ENCODE assay signal across 22 mouse cellular contexts in the genomic region with DNA sequence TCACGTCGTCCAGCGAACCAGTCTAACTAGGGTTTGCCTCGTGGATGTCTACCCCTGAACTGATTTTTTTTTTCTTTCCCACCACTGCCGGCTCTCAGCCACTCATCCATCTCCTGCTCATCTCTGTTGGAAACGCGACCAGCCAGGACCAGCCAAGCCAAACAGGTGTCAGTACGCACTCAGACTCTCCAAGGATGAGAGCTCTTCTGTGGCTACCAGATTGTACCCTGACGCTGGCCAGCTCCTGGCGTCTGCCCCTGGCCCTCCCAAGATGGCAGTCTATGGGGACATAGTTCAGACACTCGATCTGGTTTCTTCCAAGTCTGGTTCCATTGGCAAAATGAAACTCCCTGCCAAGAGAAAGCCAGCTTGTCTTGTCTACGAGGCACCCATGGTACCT.
A peak's percentile ranks its signal among the peaks of the same experiment; 100 is the strongest.
DNase-seq lines count a peak whose midpoint lies in the region; ATAC-seq and TF ChIP-seq lines count a peak whose summit lies in the region.
"Had no signal": no experiment of that assay in that cellular context is flagged by ENCODE, and none has a peak within 500 bp of the region (broad histone marks: within the 10 kb centered on the region; RNA-seq: fewer than 3 reads in every experiment).

No protein-coding gene starts in this region.

- no peak overlapping the region for H3K9ac ChIP-seq in heart, adult 2 months (ENCODE audit: low read depth, low read length)
- no peak overlapping the region for H3K9ac ChIP-seq in hindbrain, embryonic 13.5 days
- no peak overlapping the region for H3K9ac ChIP-seq in hindbrain, embryonic 12.5 days
- H3K9ac ChIP-seq in hindbrain, embryonic 15.5 days = no peak overlapping the region
- H3K9ac ChIP-seq: embryonic facial prominence, embryonic 15.5 days; liver, embryonic 13.5 days; midbrain, embryonic 12.5 days; neural tube, embryonic 12.5 days had no signal

- no peak for TF ChIP-seq CTCF in heart, adult 2 months (IDR thresholded peaks at IDR 0.05)

- no peaks in the 10 kb centered on the region for H3K79me2 ChIP-seq in heart, adult 2 months (replicated peaks; ENCODE audit: control insufficient read depth, insufficient read depth, low read length)

- H3K4me3 ChIP-seq in heart, embryonic 10.5 days = no peak overlapping the region
- no peak overlapping the region for H3K4me3 ChIP-seq in heart, adult 2 months
- no peak overlapping the region for H3K4me3 ChIP-seq in hindbrain, embryonic 13.5 days
- no peak overlapping the region for H3K4me3 ChIP-seq in hindbrain, embryonic 12.5 days
- H3K4me3 ChIP-seq in hindbrain, embryonic 15.5 days = no peak overlapping the region
- H3K4me3 ChIP-seq: embryonic facial prominence, embryonic 15.5 days; liver, embryonic 13.5 days; midbrain, embryonic 12.5 days; neural tube, embryonic 12.5 days had no signal

- TF ChIP-seq POLR2A in heart, adult 2 months (IDR thresholded peaks at IDR 0.05; ENCODE audit: insufficient read depth, low read depth, low read length) = no peak

- H3K27ac ChIP-seq in heart, embryonic 10.5 days = peak overlapping the region; percentile 72; the same call in 1 of the 2 replicates
- no peak overlapping the region for H3K27ac ChIP-seq in heart, adult 2 months
- peak overlapping the region; percentile 19; the same call in 1 of the 2 replicates for H3K27ac ChIP-seq in hindbrain, embryonic 13.5 days
- no peak overlapping the region for H3K27ac ChIP-seq in hindbrain, embryonic 12.5 days
- peak overlapping the region; percentile 40 for H3K27ac ChIP-seq in hindbrain, embryonic 15.5 days (replicated peaks)
- H3K27ac ChIP-seq: liver, embryonic 13.5 days; midbrain, embryonic 12.5 days; neural tube, embryonic 12.5 days had no signal

- no peak overlapping the region for H3K4me2 ChIP-seq in hindbrain, embryonic 13.5 days
- H3K4me2 ChIP-seq in hindbrain, embryonic 12.5 days (replicated peaks) = no peak overlapping the region
- no peak overlapping the region for H3K4me2 ChIP-seq in hindbrain, embryonic 15.5 days
- H3K4me2 ChIP-seq: embryonic facial prominence, embryonic 15.5 days; liver, embryonic 13.5 days; midbrain, embryonic 12.5 days had no signal

- peak; percentile 71 to 87 for DNase-seq in cerebellum, postnatal 10 days
- no peak for DNase-seq in cerebellum, adult 9-11 months
- DNase-seq in heart, embryonic 10.5 days (ENCODE audit: low spot score) = no peak
- no peak for DNase-seq in heart, adult 2 months
- no peak for DNase-seq in urinary bladder, postnatal 10 days (ENCODE audit: low spot score)
- DNase-seq: adrenal gland, postnatal 10 days; heart, postnatal 36 days; kidney, adult 8-10 months; kidney, postnatal 10 days; liver, embryonic 13.5 days; lung, adult 2 months; lung, postnatal 14 days; right cerebral cortex, postnatal 14 days; thymus, adult 2 months; thymus, postnatal 4 days had no signal

- H3K27me3 ChIP-seq in heart, embryonic 10.5 days (ENCODE audit: insufficient read depth, poor library complexity, severe bottlenecking) = no peaks in the 10 kb centered on the region
- H3K27me3 ChIP-seq in heart, adult 2 months (ENCODE audit: control insufficient read depth, insufficient read depth, low read length) = no peaks in the 10 kb centered on the region
- H3K27me3 ChIP-seq in hindbrain, embryonic 13.5 days = no peaks in the 10 kb centered on the region
- H3K27me3 ChIP-seq in hindbrain, embryonic 12.5 days = no peaks in the 10 kb centered on the region
- no peaks in the 10 kb centered on the region for H3K27me3 ChIP-seq in hindbrain, embryonic 15.5 days
- H3K27me3 ChIP-seq: embryonic facial prominence, embryonic 15.5 days; liver, embryonic 13.5 days; neural tube, embryonic 12.5 days had no signal

- no peak for ATAC-seq in hindbrain, embryonic 13.5 days (ENCODE audit: low FRiP score)
- no peak for ATAC-seq in hindbrain, embryonic 12.5 days (ENCODE audit: low FRiP score)
- ATAC-seq in hindbrain, embryonic 15.5 days (ENCODE audit: low FRiP score, low read depth) = no peak
- ATAC-seq: forebrain, embryonic 14.5 days had no signal

- H3K36me3 ChIP-seq in heart, embryonic 10.5 days = no peaks in the 10 kb centered on the region
- 0 out of 2 replicates have a peak, but pooled peaks cover under 1% of the 10 kb centered on the region for H3K36me3 ChIP-seq in heart, adult 2 months (ENCODE audit: control insufficient read depth, insufficient read depth, low read length)
- H3K36me3 ChIP-seq in hindbrain, embryonic 13.5 days = no peaks in the 10 kb centered on the region
- no peaks in the 10 kb centered on the region for H3K36me3 ChIP-seq in hindbrain, embryonic 12.5 days
- no peaks in the 10 kb centered on the region for H3K36me3 ChIP-seq in hindbrain, embryonic 15.5 days
- H3K36me3 ChIP-seq: embryonic facial prominence, embryonic 15.5 days; liver, embryonic 13.5 days; midbrain, embryonic 12.5 days; neural tube, embryonic 12.5 days had no signal

- H3K4me1 ChIP-seq in heart, embryonic 10.5 days = peaks cover 56% of the 10 kb centered on the region
- peaks cover 21% of the 10 kb centered on the region for H3K4me1 ChIP-seq in heart, adult 2 months (ENCODE audit: control insufficient read depth, insufficient read depth, low read length)
- peaks cover 10% of the 10 kb centered on the region; the same call in 1 of the 2 replicates for H3K4me1 ChIP-seq in hindbrain, embryonic 13.5 days (replicated peaks)
- H3K4me1 ChIP-seq in hindbrain, embryonic 12.5 days = peaks cover 17% of the 10 kb centered on the region
- H3K4me1 ChIP-seq in hindbrain, embryonic 15.5 days (replicated peaks) = 0 out of 2 replicates have a peak, but pooled peaks cover 7% of the 10 kb centered on the region

- intact Hi-C loops in heart, adult 2 months (cut with DNase I) = loop anchor here (5.0 kb wide), 1 partner anchor 61 kb away; no protein-coding TSS in a partner anchor

- TF ChIP-seq EP300 in heart, adult 2 months (IDR thresholded peaks at IDR 0.05; ENCODE audit: insufficient read depth, low read depth, low read length) = no peak

- 87% methylated on average over 12 of the region's 12 CpGs for WGBS in heart, embryonic 10.5 days
- 95% methylated on average over 12 of the region's 12 CpGs for WGBS in heart, adult 2 months
- 90% methylated on average over 12 of the region's 12 CpGs for WGBS in hindbrain, embryonic 13.5 days
- 89% methylated on average over 12 of the region's 12 CpGs for WGBS in hindbrain, embryonic 12.5 days
- 73% methylated on average over 12 of the region's 12 CpGs for WGBS in hindbrain, embryonic 15.5 days

- no peaks in the 10 kb centered on the region for H3K9me3 ChIP-seq in heart, embryonic 10.5 days
- H3K9me3 ChIP-seq in hindbrain, embryonic 13.5 days = no peaks in the 10 kb centered on the region
- H3K9me3 ChIP-seq in hindbrain, embryonic 12.5 days (replicated peaks) = no peaks in the 10 kb centered on the region
- no peaks in the 10 kb centered on the region for H3K9me3 ChIP-seq in hindbrain, embryonic 15.5 days
- H3K9me3 ChIP-seq: embryonic facial prominence, embryonic 15.5 days; liver, embryonic 13.5 days; midbrain, embryonic 12.5 days; neural tube, embryonic 12.5 days had no signal

Comparison
In these comparisons a context has a peak if more than half of its experiments do, and no peak if none do; other contexts are left out.
1. DNase-seq: peak in cerebellum, postnatal 10 days (2 of 2); none in cerebellum, adult 9-11 months (single experiment), heart, embryonic 10.5 days (single experiment), heart, adult 2 months (0 of 2) and urinary bladder, postnatal 10 days (single experiment).
2. H3K27ac ChIP-seq: peak in heart, embryonic 10.5 days (single experiment), hindbrain, embryonic 13.5 days (single experiment) and hindbrain, embryonic 15.5 days (single experiment); none in heart, adult 2 months (single experiment) and hindbrain, embryonic 12.5 days (single experiment).